20 mouse cellular contexts compared by ENCODE assay signal in the genomic region with DNA sequence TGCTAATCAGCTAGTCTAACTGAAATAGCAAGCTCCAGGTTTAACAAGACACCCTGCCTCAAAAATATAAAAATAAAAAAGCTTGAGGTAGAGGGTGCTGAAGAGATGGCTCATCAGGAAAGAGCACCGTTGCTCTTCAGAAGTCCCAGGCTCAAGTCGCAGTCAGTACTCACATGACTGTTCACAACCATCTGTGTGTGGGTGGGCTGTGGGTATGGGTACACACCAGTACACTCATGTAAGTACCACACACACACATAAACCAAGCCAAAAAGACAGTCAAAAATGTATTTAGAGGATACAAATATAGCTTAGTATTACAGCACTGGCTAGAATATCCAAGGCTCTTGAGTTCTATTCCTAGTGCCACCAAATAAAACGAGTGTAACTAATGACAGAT. TPM values are rescaled to one million over a fixed set of nuclear protein-coding genes. Genes with fewer than 3 reads are reported as not detected.
DNase-seq lines count a peak whose midpoint lies in the region; ATAC-seq and TF ChIP-seq lines count a peak whose summit lies in the region.
"Had no signal": no experiment of that assay in that cellular context is flagged by ENCODE, and none has a peak within 500 bp of the region (broad histone marks: within the 10 kb centered on the region; RNA-seq: fewer than 3 reads in every experiment).

No protein-coding gene starts in this region.

- 72% methylated on average over 3 of the region's 3 CpGs for WGBS in liver, embryonic 13.5 days (ENCODE audit: insufficient replicate concordance)
- 86% methylated on average over 3 of the region's 3 CpGs for WGBS in liver, postnatal 0 days (ENCODE audit: insufficient replicate concordance)
- WGBS in hindbrain, embryonic 10.5 days, result 83% methylated on average over 3 of the region's 3 CpGs

- ATAC-seq in liver, embryonic 13.5 days (ENCODE audit: low read depth), result no peak
- no peak for ATAC-seq in liver, postnatal 0 days
- ATAC-seq: forebrain, embryonic 16.5 days had no signal

- peak overlapping the region; percentile 21 for H3K27ac ChIP-seq in liver, embryonic 13.5 days
- H3K27ac ChIP-seq in liver, postnatal 0 days (ENCODE audit: low read depth), result no peak overlapping the region
- H3K27ac ChIP-seq in hindbrain, embryonic 10.5 days, result no peak overlapping the region
- H3K27ac ChIP-seq: embryonic facial prominence, embryonic 13.5 days; limb, embryonic 13.5 days; neural tube, embryonic 13.5 days had no signal

- H3K36me3 ChIP-seq in liver, embryonic 13.5 days, result no peaks in the 10 kb centered on the region
- no peaks in the 10 kb centered on the region for H3K36me3 ChIP-seq in liver, postnatal 0 days (replicated peaks; ENCODE audit: insufficient read depth, low read length)
- no peaks in the 10 kb centered on the region for H3K36me3 ChIP-seq in hindbrain, embryonic 10.5 days
- H3K36me3 ChIP-seq: embryonic facial prominence, embryonic 13.5 days; limb, embryonic 13.5 days; neural tube, embryonic 13.5 days had no signal

- H3K9me3 ChIP-seq in liver, embryonic 13.5 days (replicated peaks), result no peaks in the 10 kb centered on the region
- no peaks in the 10 kb centered on the region for H3K9me3 ChIP-seq in liver, postnatal 0 days (ENCODE audit: low read length)
- no peaks in the 10 kb centered on the region for H3K9me3 ChIP-seq in hindbrain, embryonic 10.5 days
- H3K9me3 ChIP-seq: embryonic facial prominence, embryonic 13.5 days; limb, embryonic 13.5 days; megakaryocyte, embryonic 14.5 days; neural tube, embryonic 13.5 days had no signal

- H3K27me3 ChIP-seq in liver, embryonic 13.5 days, result no peaks in the 10 kb centered on the region
- H3K27me3 ChIP-seq in liver, postnatal 0 days (ENCODE audit: insufficient read depth, low read length), result no peaks in the 10 kb centered on the region
- no peaks in the 10 kb centered on the region for H3K27me3 ChIP-seq in hindbrain, embryonic 10.5 days (ENCODE audit: insufficient read depth, poor library complexity, severe bottlenecking)
- H3K27me3 ChIP-seq: embryonic facial prominence, embryonic 13.5 days; limb, embryonic 13.5 days; megakaryocyte, embryonic 14.5 days; neural tube, embryonic 13.5 days had no signal

- no peak for DNase-seq in liver, embryonic 13.5 days
- no peak for DNase-seq in liver, postnatal 0 days
- DNase-seq in frontal cortex, postnatal 36 days (ENCODE audit: low spot score in 2 of 2), result peak; percentile 54 to 83
- DNase-seq in left cerebral cortex, postnatal 14 days (ENCODE audit: low spot score in 2 of 2), result peak; percentile 56 to 89
- peak; percentile 71 to 80 for DNase-seq in right cerebral cortex, postnatal 36 days (ENCODE audit: low spot score in 2 of 2)
- no peak for DNase-seq in thymus, adult 18-20 months
- DNase-seq in urinary bladder, postnatal 14 days (ENCODE audit: low spot score), result no peak
- DNase-seq in hindbrain, embryonic 10.5 days (ENCODE audit: low spot score), result no peak
- DNase-seq: adrenal gland, adult 8-10 months; cerebellum, postnatal 10 days; gastrocnemius, postnatal 25 days; kidney, adult 11 months; lung, postnatal 14 days; midbrain, embryonic 14.5 days had no signal

- no peak for TF ChIP-seq EP300 in liver, postnatal 0 days (IDR thresholded peaks at IDR 0.05; ENCODE audit: low read depth)

- H3K4me1 ChIP-seq in liver, embryonic 13.5 days (replicated peaks), result peaks cover 84% of the 10 kb centered on the region
- peaks cover 24% of the 10 kb centered on the region for H3K4me1 ChIP-seq in liver, postnatal 0 days (ENCODE audit: insufficient read depth)
- peaks cover 14% of the 10 kb centered on the region for H3K4me1 ChIP-seq in hindbrain, embryonic 10.5 days (replicated peaks)

- no peak overlapping the region for H3K4me3 ChIP-seq in liver, embryonic 13.5 days (replicated peaks)
- H3K4me3 ChIP-seq in liver, postnatal 0 days (ENCODE audit: low read depth, low read length), result no peak overlapping the region
- H3K4me3 ChIP-seq in hindbrain, embryonic 10.5 days, result no peak overlapping the region
- H3K4me3 ChIP-seq: embryonic facial prominence, embryonic 13.5 days; limb, embryonic 13.5 days; megakaryocyte, embryonic 14.5 days; neural tube, embryonic 13.5 days had no signal

- no peak overlapping the region for H3K4me2 ChIP-seq in liver, embryonic 13.5 days
- H3K4me2 ChIP-seq in liver, postnatal 0 days (ENCODE audit: low read depth, low read length), result no peak overlapping the region
- H3K4me2 ChIP-seq: embryonic facial prominence, embryonic 13.5 days; limb, embryonic 13.5 days; neural tube, embryonic 13.5 days had no signal

- TF ChIP-seq CTCF in liver, postnatal 0 days (IDR thresholded peaks at IDR 0.05; ENCODE audit: low read depth), result no peak

- no peak overlapping the region for H3K9ac ChIP-seq in liver, embryonic 13.5 days
- no peak overlapping the region for H3K9ac ChIP-seq in liver, postnatal 0 days (replicated peaks)
- H3K9ac ChIP-seq: embryonic facial prominence, embryonic 13.5 days; limb, embryonic 13.5 days; neural tube, embryonic 13.5 days had no signal

- intact Hi-C loops in left cerebral cortex, postnatal 14 days (cut with DNase I), result no loop called here

RNA-seq across cellular contexts. Expression of a gene that starts 1.6 kb away (rescaled TPM):
- 159 and 167 TPM in 2 replicates for polyA plus RNA-seq in liver, embryonic 13.5 days (2015; fragmentation: Nextera tagmentation; extraction: Ambion mirVana)
- polyA plus RNA-seq in liver, postnatal 0 days (2015; fragmentation: Nextera tagmentation; extraction: Ambion mirVana), result 120 and 126 TPM in 2 replicates
- 10 to 100 TPM; 66.7 to 74.3 TPM for total RNA-seq in left cerebral cortex, postnatal 14 days (2021)
- polyA plus RNA-seq in hindbrain, embryonic 10.5 days (2016; fragmentation: Nextera tagmentation; extraction: Ambion mirVana), result 146 and 147 TPM in 2 replicates

RNA-seq across cellular contexts. Expression of a gene that starts 15.4 kb away (rescaled TPM):
- polyA plus RNA-seq in liver, embryonic 13.5 days (2015; fragmentation: Nextera tagmentation; extraction: Ambion mirVana), result 49.1 and 54.9 TPM in 2 replicates
- polyA plus RNA-seq in liver, postnatal 0 days (2015; fragmentation: Nextera tagmentation; extraction: Ambion mirVana), result 24.3 and 25.0 TPM in 2 replicates
- total RNA-seq in left cerebral cortex, postnatal 14 days (2021), result 10 to 100 TPM; 32.2 to 34.8 TPM
- polyA plus RNA-seq in hindbrain, embryonic 10.5 days (2016; fragmentation: Nextera tagmentation; extraction: Ambion mirVana), result 83.0 and 96.7 TPM in 2 replicates

RNA-seq across cellular contexts. Expression of a gene that starts 29.6 kb away (rescaled TPM):
- 46.2 and 57.1 TPM in 2 replicates for polyA plus RNA-seq in liver, embryonic 13.5 days (2015; fragmentation: Nextera tagmentation; extraction: Ambion mirVana)
- 19.4 and 19.6 TPM in 2 replicates for polyA plus RNA-seq in liver, postnatal 0 days (2015; fragmentation: Nextera tagmentation; extraction: Ambion mirVana)
- under 1 TPM; 0.66 to 0.72 TPM for total RNA-seq in left cerebral cortex, postnatal 14 days (2021)
- polyA plus RNA-seq in hindbrain, embryonic 10.5 days (2016; fragmentation: Nextera tagmentation; extraction: Ambion mirVana), result 51.5 and 57.8 TPM in 2 replicates
- total RNA-seq: gastrocnemius, postnatal 25 days; layer of hippocampus, adult 18-20 months had no signal

RNA-seq across cellular contexts. Expression of a gene that starts 40.3 kb away (rescaled TPM):
- 277 and 297 TPM in 2 replicates for polyA plus RNA-seq in liver, embryonic 13.5 days (2015; fragmentation: Nextera tagmentation; extraction: Ambion mirVana)
- 74.6 and 85.2 TPM in 2 replicates for polyA plus RNA-seq in liver, postnatal 0 days (2015; fragmentation: Nextera tagmentation; extraction: Ambion mirVana)
- 1 to 10 TPM; 2.1 to 2.9 TPM for total RNA-seq in left cerebral cortex, postnatal 14 days (2021)
- 321 and 434 TPM in 2 replicates for polyA plus RNA-seq in hindbrain, embryonic 10.5 days (2016; fragmentation: Nextera tagmentation; extraction: Ambion mirVana)

Comparison
In these comparisons a context has a peak if more than half of its experiments do, and no peak if none do; other contexts are left out.
1. DNase-seq: peak in frontal cortex, postnatal 36 days (2 of 2), left cerebral cortex, postnatal 14 days (2 of 2) and right cerebral cortex, postnatal 36 days (2 of 2); none in liver, embryonic 13.5 days (single experiment), liver, postnatal 0 days (single experiment), thymus, adult 18-20 months (0 of 2), urinary bladder, postnatal 14 days (single experiment) and hindbrain, embryonic 10.5 days (single experiment).